Mouse (Mus musculus) ovary, postnatal 10 days (tissue): ENCODE results near the gene Hnrnpc.
A peak's percentile ranks its signal among the peaks of the same experiment; 100 is the strongest.

Source experiments
- DNase-seq: peaks from one replicate; pipeline ENCODE4 v3.0.0; 2022; ENCODE audit warnings: low spot score

Hnrnpc gene

DNA sequence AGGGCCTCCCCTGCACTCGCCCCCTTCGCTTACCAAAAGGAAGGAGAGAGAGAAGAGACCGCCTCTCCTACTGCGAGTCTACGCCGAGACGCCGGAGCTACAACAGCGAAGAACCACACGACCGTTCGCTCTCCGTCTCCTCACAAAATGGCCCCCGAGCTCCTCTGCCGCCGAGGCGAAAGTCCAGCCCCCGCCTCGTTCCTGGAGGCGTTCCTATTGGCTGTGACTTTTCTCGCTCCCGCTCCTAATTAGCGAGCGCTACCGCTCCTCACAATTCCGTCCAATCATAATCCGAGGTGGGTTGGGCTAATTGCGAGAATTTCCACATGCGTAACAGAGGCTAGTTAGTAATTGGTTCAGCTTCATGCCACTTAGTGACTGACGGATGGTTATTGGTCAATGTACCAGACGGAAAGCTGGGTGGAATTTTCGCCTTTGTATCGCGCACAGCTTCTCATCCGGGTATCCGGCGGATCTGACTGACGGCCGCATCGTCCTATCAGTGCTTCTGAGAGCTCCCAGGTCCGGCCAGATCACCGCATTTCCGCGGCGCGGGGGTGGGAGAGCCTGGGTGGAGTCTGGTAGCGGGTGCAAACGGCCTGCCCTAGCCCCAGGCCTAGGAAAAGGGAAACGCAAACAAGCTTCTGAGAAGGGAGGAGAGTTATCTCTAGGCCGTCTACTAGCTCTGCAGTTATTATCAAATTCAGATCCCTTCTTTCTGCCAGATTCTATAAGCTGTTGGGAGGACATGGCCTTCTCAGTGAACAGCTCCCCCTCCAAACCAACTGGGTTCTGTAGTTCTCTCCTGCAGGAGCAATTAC is at the start of gene Hnrnpc:
Gene Hnrnpc, minus strand, starts transcription at position 173 of the 821 bp plus-strand sequence.
- peak; percentile 100 for DNase-seq

GRCm38 (mm10) chr14:52152613-52153012 is 48.8 kb upstream of the Hnrnpc start:
- no peak for DNase-seq

DNA sequence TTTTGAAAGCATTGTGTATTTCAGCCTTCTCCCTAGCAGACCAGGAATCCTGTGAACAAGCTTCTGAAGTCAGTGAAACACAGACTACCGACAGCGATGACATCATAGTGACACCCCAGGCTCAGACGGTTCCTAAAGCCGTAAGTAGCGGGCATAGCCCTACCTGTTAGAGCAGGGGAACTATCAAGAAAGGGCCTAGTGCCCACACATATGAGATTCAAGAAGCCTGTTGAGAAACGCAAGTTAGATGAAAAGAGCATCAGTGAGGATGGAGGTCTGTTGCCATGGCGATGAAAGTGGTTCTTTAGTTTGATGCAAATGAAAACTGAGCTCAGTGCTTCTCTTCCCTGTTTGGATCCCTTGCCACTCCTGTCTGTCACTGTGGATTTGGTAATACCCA is 48.4 kb upstream of the Hnrnpc start:
- DNase-seq = no peak

DNA sequence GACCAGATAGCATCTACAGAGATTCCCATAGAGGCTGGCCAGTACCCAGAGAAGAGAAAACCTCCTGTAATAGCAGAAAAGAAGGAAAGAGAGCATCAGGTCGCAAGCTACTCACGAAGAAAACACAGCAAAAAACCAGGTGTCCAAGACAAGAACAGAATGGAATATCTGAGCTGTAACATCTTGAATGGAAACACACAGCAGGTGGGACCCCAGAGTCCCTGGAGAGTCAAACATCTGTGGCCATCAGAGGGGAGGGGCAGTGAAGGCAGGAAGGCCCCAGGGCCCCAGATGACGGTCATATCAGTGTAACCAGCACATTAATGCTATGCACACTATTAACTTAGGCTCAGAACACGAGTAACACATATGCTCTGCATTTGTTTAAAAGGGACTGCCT is 46.1 kb upstream of the Hnrnpc start:
- no peak for DNase-seq

DNA sequence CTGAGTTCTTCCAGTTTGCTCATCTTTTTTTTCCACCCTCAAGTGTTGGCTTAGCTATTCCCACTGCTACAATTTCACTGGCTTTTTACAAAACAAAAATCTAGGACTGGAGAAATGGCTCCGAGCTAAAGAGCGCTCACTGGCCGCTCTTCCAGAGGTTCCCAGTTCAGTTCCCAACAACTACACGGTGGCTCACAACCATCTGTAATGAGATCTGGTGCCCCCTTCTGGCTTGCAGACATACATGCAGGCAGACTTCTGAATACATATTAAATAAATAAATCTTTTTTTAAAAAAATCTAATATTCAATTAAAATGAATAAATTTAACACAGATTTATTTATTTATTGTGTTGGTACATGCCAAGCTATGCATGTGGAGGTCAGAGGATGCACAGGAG is 42.7 kb upstream of the Hnrnpc start:
- no peak for DNase-seq

- DNase-seq = no peak
Observed at GRCm38 (mm10) chr14:52144165-52144564, 40.3 kb upstream of the Hnrnpc start.

DNA sequence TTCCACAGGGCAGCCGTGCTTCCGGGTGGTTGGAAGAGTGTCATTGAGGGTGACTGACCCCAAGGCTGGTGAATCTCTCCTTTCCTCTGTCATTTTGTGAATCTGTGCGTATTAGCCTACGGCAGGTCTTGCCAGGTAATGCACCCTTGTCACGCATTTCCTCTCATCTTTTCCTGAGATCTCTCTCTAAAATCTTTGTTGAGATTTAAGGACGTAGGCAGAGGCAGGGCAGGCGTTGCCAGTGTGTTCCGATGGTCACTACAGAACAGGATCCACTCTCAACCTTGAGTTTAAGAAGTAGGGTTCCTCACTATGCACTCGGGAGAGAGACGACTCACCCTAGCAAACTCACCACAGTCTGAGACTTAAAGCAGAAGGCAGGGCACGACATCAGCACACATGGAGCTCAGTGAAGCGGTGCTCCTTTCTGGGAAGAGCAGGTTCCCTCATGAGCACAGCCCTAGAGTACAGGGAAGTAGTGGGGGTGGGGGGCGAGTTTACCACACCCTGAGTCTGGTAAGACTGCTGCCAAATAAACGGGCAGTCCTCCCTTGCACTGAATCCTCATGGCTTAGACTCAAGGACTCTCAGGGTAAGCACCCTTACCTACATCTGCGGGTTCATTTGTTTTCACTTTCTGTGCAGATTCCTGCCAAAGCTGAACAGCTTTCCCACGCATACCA is 37.8 kb upstream of the Hnrnpc start:
- no peak for DNase-seq

DNA sequence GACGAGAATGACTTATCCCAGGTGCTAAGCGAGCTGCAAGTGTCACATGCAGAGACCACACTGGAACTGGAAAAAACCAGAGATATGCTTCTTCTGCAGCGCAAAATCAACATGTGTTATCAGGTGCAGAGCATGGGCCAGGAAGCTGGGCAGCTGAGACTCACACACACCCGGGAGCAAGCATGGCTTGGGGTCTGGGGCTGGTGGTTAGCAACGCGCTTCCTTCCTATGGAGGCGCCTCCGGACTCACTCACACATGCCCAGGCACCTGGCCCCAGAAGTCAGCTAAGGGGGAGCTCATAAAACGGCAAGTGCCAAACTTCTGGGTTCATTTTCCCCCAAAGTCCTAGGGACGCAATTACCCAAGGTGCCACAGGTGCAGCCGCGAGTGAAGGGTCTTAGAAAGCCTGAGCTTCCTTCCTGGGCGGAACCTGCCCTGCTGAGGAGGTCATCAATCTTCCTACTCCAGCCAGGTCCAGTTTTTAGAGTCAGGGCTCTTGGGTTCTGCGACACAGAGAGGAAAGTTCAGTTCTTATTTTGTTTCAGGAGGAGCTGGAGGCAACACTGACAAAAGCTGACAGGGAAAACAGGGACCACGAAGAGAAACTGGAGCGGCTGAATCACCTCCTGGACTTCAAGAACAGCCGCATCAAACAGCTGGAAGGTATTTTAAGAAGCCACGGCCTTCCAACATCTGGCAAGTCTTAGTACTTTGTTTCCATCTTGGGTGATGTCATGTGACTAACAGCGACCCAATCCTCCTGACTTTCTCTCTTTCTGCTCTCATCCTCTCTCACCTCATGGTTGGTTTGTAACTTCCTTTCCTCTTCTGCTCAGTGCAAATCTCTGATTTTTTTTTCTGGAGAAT is 37.0 kb upstream of the Hnrnpc start:
- no peak for DNase-seq

DNA sequence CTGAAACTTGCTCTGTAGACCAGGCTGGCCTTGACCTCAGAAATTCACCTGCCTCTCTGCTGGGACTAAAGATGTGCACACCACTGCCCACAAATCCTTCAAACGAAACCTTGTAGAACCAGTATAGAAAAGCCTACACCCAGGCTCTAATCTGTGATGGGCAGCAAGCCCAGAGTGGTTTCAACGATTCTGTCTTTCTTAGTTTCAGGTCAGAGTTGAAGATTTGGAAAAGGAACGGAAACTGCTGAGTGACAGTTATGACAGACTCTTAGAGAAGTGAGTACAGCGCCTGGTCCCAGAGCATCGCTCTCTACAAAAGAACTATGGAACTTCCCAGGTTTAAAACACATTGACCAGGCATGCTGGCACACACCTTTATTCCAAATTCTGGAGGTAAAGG is 29.8 kb upstream of the Hnrnpc start:
- no peak for DNase-seq

- DNase-seq = no peak
Observed at GRCm38 (mm10) chr14:52124636-52125035, 20.8 kb upstream of the Hnrnpc start.

DNA sequence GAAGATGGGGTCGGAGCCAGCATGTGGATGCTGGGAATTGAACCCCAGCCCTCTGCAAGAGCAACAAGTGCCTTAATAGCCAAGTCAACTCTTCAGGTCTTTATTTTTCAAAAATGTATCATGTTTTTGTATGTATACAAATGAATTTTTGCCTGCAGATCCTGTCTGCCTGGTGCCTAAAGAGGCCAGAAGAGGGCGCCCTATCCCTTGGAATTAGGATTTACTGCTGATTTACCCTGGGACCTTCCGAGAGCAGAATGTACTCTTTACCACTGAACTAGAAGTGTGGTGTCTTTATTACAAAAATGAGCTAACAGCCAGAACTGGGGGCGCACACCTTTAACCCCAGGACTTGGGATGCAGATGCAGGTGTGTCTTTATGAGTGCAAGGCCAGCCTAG is 20.1 kb upstream of the Hnrnpc start:
- DNase-seq = peak; percentile 37

DNA sequence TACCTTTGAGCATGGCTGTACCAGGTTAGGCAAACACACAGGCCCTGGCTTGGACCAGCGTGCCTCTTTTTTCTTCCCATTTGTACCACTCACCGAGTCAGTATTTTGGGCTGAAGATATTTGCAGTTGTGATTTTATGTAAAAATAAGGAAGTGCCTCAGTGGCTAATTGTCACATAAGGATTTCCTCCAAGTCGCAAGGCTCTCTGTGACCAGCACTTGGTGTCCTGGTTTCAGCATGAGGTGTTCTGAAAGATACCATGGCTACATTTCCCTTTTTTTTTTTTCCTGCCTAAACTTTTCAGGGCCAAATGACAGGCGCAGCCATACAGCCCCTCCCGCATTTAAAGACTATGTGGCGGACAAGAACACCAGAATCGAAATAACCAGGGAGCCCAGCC is 16.3 kb upstream of the Hnrnpc start:
- DNase-seq = no peak

DNA sequence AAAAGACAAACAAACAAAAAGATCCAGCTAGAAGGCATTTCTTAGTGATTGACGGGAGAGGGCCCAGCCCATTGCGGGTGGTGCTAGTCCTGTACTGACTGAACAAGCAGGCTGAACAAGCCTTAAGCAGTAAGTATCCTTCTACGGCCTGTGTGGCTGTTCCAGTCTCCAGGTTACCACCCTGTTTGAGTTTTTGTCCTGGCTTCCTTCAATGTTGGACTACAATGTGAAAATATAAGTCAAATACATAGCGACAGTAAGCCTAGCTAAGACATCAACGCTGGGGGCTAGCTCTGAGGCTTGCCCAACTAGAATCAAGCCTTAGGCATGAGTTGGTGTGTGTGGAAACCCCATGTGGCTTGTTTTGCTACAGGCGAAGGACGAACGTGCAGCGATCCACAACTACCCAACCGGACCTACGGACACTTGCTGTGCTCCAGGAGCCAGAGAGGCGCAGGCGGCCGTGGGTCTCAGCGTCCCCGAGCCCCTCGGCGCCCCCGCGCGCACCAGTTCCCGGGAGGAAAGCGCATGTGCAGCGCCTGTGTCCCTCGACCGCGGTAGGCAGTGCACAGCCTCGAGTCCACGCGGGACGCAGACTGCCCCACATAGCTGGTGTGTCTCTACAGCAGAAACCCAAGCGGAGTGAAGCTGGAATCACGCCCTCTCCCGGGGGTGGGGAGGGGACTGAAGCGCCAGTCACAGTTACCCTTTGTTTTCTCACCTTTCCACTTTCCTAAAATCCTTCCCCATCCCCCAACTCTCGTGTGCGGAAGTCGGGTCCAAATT is 15.2 kb upstream of the Hnrnpc start:
- DNase-seq = peak; percentile 33

DNA sequence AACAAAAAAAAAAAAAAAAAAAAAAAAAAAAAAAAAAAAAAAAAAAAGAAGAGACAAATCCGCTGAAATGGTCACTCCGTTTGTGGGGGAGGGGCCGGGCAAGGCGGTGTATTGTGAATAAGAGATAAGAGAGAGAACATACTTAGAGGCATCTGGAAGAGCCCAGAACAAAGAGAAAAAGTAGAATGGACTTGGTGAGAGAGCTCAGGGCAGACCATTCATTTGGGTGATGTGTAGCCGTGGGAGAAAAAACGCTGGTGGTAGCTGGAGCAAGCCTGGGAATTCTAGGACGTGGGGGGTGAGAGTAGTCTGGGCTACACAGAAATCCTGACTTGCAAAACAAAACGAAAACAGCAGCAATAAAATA is 14.6 kb upstream of the Hnrnpc start:
- DNase-seq = no peak

GRCm38 (mm10) chr14:52117241-52117640 is 13.4 kb upstream of the Hnrnpc start:
- no peak for DNase-seq

DNA sequence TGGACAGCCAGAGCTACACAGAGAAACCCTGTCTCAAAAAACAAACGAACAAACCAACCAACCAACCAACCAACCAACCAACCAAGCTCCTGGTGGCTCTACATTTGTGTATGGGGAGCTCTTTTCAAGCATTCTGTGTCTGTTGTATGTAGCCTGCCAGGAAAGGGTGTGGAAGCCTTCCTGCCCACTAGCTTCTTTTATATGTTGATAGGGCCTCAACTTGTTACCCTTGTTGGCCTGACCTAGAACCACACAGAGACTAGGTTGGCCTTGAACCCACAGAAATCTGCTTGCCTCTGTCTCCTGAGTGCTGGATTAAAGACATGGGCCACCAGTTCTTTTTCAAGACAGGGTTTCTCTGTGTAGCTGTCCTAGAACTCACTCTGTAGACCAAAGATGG is 10.3 kb upstream of the Hnrnpc start:
- no peak for DNase-seq

DNA sequence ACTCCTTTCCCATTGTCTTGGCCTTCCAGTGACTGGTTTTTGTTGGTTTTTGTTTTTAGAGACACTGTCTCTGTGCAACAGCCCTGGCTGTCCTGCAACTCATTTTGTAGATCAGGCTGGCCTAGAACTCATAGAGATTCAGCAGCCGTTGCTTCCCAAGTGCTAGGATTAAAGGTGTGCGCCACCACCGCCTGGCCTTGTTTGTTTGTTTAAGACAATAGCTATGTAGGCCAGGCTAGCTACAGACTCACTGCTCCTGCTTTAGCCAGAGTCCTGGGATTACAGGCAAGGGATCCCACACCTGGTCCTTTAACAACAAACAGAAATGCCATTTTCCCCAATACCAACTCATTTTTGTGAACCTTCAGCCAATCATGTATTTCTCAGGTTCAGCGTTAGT is 6.5 kb upstream of the Hnrnpc start, which contains the start of gene Rpgrip1:
Gene Rpgrip1, plus strand, starts transcription at position 359 of the 400 bp plus-strand sequence.
- no peak for DNase-seq

DNA sequence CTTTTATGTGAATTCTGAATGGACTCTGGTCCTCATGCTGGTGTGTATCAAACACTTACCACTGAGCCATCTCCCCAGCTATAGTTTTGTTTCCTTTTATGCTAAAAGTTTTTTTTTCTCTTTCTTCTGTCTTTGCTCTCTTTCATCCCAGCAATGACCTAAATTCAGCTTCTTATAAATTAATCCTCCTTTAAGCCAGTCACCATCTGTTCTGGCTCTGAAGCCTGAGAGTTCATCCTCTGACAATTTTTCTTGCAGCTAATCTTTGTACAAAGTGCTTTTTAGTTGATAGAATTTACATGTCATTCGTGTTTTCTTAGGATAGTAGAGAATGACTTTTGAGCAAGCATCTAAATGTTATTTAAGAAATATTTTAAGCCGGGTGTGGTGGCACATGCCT is 4.2 kb upstream of the Hnrnpc start:
- DNase-seq = no peak

- peak; percentile 13 for DNase-seq
Observed at GRCm38 (mm10) chr14:52106741-52107140, 2.9 kb upstream of the Hnrnpc start.

DNA sequence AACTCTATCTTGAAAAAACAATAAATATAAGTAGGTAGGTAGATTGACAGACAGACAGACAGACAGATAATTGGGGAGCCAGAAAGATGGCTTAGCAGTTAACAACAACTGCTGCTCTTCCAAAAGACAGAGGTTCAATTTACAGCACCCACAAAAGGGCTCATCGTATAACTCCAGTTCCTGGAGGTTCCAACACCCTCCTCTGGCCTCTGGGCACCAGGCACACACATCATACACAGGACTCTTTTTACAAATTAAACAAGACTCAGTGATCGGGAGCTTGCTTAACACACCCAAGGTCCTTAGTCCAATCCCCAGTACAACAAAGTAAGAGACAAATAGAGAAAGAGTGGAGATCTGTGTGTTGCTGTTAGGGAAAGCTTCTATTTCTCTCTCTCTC is 1.5 kb upstream of the Hnrnpc start:
- no peak for DNase-seq

GRCm38 (mm10) chr14:52104677-52105285 is 953 bp upstream of the Hnrnpc start:
- no peak for DNase-seq
